ENCODE assay signal across 14 mouse cellular contexts in the genomic region with DNA sequence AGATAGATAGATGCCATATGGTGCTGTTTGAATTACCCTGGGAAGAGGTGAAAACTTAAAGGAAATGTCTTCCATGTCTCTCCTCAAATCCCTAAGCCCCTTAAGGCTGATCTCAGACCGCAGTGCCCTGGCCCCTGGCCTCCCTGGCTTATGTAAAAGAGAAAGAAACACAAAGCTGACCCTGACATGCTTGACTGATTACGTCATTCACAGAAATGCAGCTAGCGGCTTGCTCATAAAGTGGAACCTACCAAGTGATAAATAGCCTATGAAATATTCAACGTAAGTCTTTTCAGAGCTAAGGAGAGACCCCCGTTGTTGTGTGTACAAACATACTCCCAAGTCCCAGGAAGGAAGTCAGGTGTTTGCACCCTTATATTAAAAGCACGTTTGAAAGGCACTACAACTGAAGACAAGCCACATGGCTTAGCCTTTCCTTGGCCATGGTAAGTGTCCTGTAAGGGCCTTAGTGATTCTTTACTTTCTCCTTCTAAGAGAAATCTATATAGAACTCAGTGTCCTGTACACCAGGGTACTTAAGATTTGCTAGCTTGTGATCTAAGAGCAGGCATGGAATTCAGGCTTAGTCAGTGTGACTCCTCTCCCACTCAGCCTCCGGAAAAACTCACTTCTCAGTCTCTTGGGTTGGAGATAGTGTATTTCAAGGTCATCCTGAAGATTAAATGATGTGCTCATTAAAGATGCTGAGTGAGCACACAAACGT. TPM values are rescaled to one million over a fixed set of nuclear protein-coding genes. Genes with fewer than 3 reads are reported as not detected.
A peak's percentile ranks its signal among the peaks of the same experiment; 100 is the strongest.
DNase-seq lines count a peak whose midpoint lies in the region; ATAC-seq lines count a peak whose summit lies in the region.
"Had no signal": no experiment of that assay in that cellular context is flagged by ENCODE, and none has a peak within 500 bp of the region (broad histone marks: within the 10 kb centered on the region; RNA-seq: fewer than 3 reads in every experiment).

No protein-coding gene starts in this region.

- H3K9ac ChIP-seq in heart, embryonic 16.5 days (ENCODE audit: low read length) = no peak overlapping the region
- H3K9ac ChIP-seq in midbrain, embryonic 11.5 days (ENCODE audit: low read length) = no peak overlapping the region
- no peak overlapping the region for H3K9ac ChIP-seq in midbrain, embryonic 13.5 days (replicated peaks)
- H3K9ac ChIP-seq: intestine, embryonic 15.5 days; liver, embryonic 15.5 days; neural tube, embryonic 12.5 days had no signal

- H3K27ac ChIP-seq in heart, embryonic 16.5 days (ENCODE audit: low read length) = no peak overlapping the region; the same call in 1 of the 2 replicates
- H3K27ac ChIP-seq in midbrain, embryonic 11.5 days (ENCODE audit: low read depth, low read length) = no peak overlapping the region
- H3K27ac ChIP-seq in midbrain, embryonic 13.5 days = no peak overlapping the region
- H3K27ac ChIP-seq: intestine, embryonic 15.5 days; liver, embryonic 15.5 days; neural tube, embryonic 12.5 days had no signal

- peak; percentile 65 for ATAC-seq in heart, embryonic 16.5 days (replicated peaks; ENCODE audit: extremely low read depth, insufficient read depth, low FRiP score)
- 0 out of 2 replicates have a peak, but pooled peaks have one; percentile 33 for ATAC-seq in midbrain, embryonic 11.5 days (ENCODE audit: low FRiP score)
- no peak for ATAC-seq in midbrain, embryonic 13.5 days
- ATAC-seq: intestine, embryonic 15.5 days had no signal

- no peak overlapping the region for H3K4me3 ChIP-seq in heart, embryonic 16.5 days (ENCODE audit: low read length)
- H3K4me3 ChIP-seq in midbrain, embryonic 11.5 days (ENCODE audit: low read depth, low read length) = no peak overlapping the region
- H3K4me3 ChIP-seq in midbrain, embryonic 13.5 days (replicated peaks) = no peak overlapping the region
- H3K4me3 ChIP-seq: intestine, embryonic 15.5 days; liver, embryonic 15.5 days; megakaryocyte, embryonic 14.5 days; neural tube, embryonic 12.5 days had no signal

- WGBS in heart, embryonic 16.5 days = 20% methylated on average over 8 of the region's 8 CpGs
- WGBS in midbrain, embryonic 11.5 days = 25% methylated on average over 8 of the region's 8 CpGs
- WGBS in midbrain, embryonic 13.5 days = 22% methylated on average over 8 of the region's 8 CpGs

- DNase-seq in adrenal gland, adult (ENCODE audit: inconsistent age in 2 of 2, low spot score in 1 of 2) = peak; percentile 49 to 81
- DNase-seq in adrenal gland, postnatal 4 days (ENCODE audit: low spot score in 2 of 2) = no peak
- no peak for DNase-seq in heart, postnatal 4 days
- DNase-seq in midbrain, embryonic 11.5 days (ENCODE audit: low spot score, missing footprints) = no peak
- DNase-seq in retina, postnatal 1 day = peak; percentile 56
- no peak for DNase-seq in frontal cortex, postnatal 36 days (ENCODE audit: low spot score in 2 of 2)
- DNase-seq: B cell, adult 2 months; cerebellum, adult 8-10 months had no signal

- H3K9me3 ChIP-seq in heart, embryonic 16.5 days (replicated peaks; ENCODE audit: control insufficient read depth, low read length) = no peaks in the 10 kb centered on the region
- H3K9me3 ChIP-seq in midbrain, embryonic 11.5 days (ENCODE audit: control insufficient read depth, low read length) = no peaks in the 10 kb centered on the region
- no peaks in the 10 kb centered on the region for H3K9me3 ChIP-seq in midbrain, embryonic 13.5 days
- H3K9me3 ChIP-seq: intestine, embryonic 15.5 days; liver, embryonic 15.5 days; megakaryocyte, embryonic 14.5 days; neural tube, embryonic 12.5 days had no signal

- H3K4me2 ChIP-seq in heart, embryonic 16.5 days (ENCODE audit: low read depth, low read length) = peak overlapping the region; percentile 21; the same call in 1 of the 2 replicates
- H3K4me2 ChIP-seq in midbrain, embryonic 11.5 days = no peak overlapping the region
- no peak overlapping the region for H3K4me2 ChIP-seq in midbrain, embryonic 13.5 days (replicated peaks)
- H3K4me2 ChIP-seq: intestine, embryonic 15.5 days; liver, embryonic 15.5 days; neural tube, embryonic 12.5 days had no signal

- H3K4me1 ChIP-seq in heart, embryonic 16.5 days (ENCODE audit: control insufficient read depth, insufficient read depth, low read length) = peaks cover 7% of the 10 kb centered on the region
- H3K4me1 ChIP-seq in midbrain, embryonic 11.5 days (ENCODE audit: control insufficient read depth, insufficient read depth, low read length) = peaks cover 4% of the 10 kb centered on the region; the same call in 1 of the 2 replicates
- no peaks in the 10 kb centered on the region for H3K4me1 ChIP-seq in midbrain, embryonic 13.5 days (replicated peaks)
- H3K4me1 ChIP-seq: intestine, embryonic 15.5 days; liver, embryonic 15.5 days; neural tube, embryonic 12.5 days had no signal

- no peaks in the 10 kb centered on the region for H3K27me3 ChIP-seq in heart, embryonic 16.5 days (ENCODE audit: control insufficient read depth, insufficient read depth, low read length)
- no peaks in the 10 kb centered on the region for H3K27me3 ChIP-seq in midbrain, embryonic 11.5 days (ENCODE audit: control insufficient read depth, insufficient read depth, low read length)
- no peaks in the 10 kb centered on the region for H3K27me3 ChIP-seq in midbrain, embryonic 13.5 days
- H3K27me3 ChIP-seq: intestine, embryonic 15.5 days; liver, embryonic 15.5 days; neural tube, embryonic 12.5 days had no signal

- H3K36me3 ChIP-seq in heart, embryonic 16.5 days (ENCODE audit: control insufficient read depth, insufficient read depth) = no peaks in the 10 kb centered on the region
- no peaks in the 10 kb centered on the region for H3K36me3 ChIP-seq in midbrain, embryonic 11.5 days (ENCODE audit: control insufficient read depth, insufficient read depth, low read length)
- no peaks in the 10 kb centered on the region for H3K36me3 ChIP-seq in midbrain, embryonic 13.5 days
- H3K36me3 ChIP-seq: intestine, embryonic 15.5 days; liver, embryonic 15.5 days; neural tube, embryonic 12.5 days had no signal

RNA-seq across cellular contexts. Expression of gene A930033H14Rik, which starts 8.1 kb away (rescaled TPM):
- 1 to 10 TPM; 6.6 to 7.7 TPM for total RNA-seq in adrenal gland, postnatal 4 days (2021)
- 1.4 and 1.9 TPM in 2 replicates for polyA plus RNA-seq in heart, embryonic 16.5 days (2015; fragmentation: Nextera tagmentation; extraction: Ambion mirVana)
- 1 to 10 TPM; 6.0 to 6.6 TPM for total RNA-seq in heart, postnatal 4 days (2021)
- polyA plus RNA-seq in midbrain, embryonic 11.5 days (2014; fragmentation: Nextera tagmentation; extraction: Ambion mirVana) = 0.82 and 0.91 TPM in 2 replicates
- 1.3 and 1.5 TPM in 2 replicates for polyA plus RNA-seq in midbrain, embryonic 13.5 days (2015; fragmentation: Nextera tagmentation; extraction: Ambion mirVana)

RNA-seq across cellular contexts. Expression of gene Rhobtb1, which starts 53.6 kb away (rescaled TPM):
- total RNA-seq in adrenal gland, postnatal 4 days (2021) = 10 to 100 TPM; 18.5 to 18.8 TPM
- 29.4 and 32.6 TPM in 2 replicates for polyA plus RNA-seq in heart, embryonic 16.5 days (2015; fragmentation: Nextera tagmentation; extraction: Ambion mirVana)
- total RNA-seq in heart, postnatal 4 days (2021) = 10 to 100 TPM; 46.7 to 59.7 TPM
- 14.2 TPM in 2 replicates for polyA plus RNA-seq in midbrain, embryonic 11.5 days (2014; fragmentation: Nextera tagmentation; extraction: Ambion mirVana)
- polyA plus RNA-seq in midbrain, embryonic 13.5 days (2015; fragmentation: Nextera tagmentation; extraction: Ambion mirVana) = 17.2 and 18.3 TPM in 2 replicates

Comparison
In these comparisons a context has a peak if more than half of its experiments do, and no peak if none do; other contexts are left out.
1. DNase-seq: peak in adrenal gland, adult (2 of 2) and retina, postnatal 1 day (single experiment); none in adrenal gland, postnatal 4 days (0 of 2), heart, postnatal 4 days (single experiment), midbrain, embryonic 11.5 days (single experiment) and frontal cortex, postnatal 36 days (0 of 2).